Mouse (Mus musculus) midbrain, embryonic 13.5 days (tissue): Measurements from ENCODE around the gene Gng4. TPM values are rescaled to one million over a fixed set of nuclear protein-coding genes. Genes with fewer than 3 reads are reported as not detected.

ENCODE experiments used
- ATAC-seq: fragments of 200-750 bp; cut with Nextera tagmentation; 2 replicates; pipeline ENCODE4 v1.8.0; 2017; ENCODE audit warnings: mild to moderate bottlenecking, moderate TSS enrichment, moderate library complexity
- H3K27ac ChIP-seq: fragments of 300-500 bp; sonication (generic); 2 replicates; pipeline ENCODE4 v1.5.1; 2015; ENCODE audit warnings: inconsistent platforms, mild to moderate bottlenecking, moderate library complexity
- H3K27me3 ChIP-seq: fragments of 300-500 bp; sonication (generic); 2 replicates; pipeline ENCODE4 v1.6.1; 2015; ENCODE audit warnings: mild to moderate bottlenecking, inconsistent platforms
- H3K36me3 ChIP-seq: fragments of 300-500 bp; sonication (generic); 2 replicates; pipeline ENCODE4 v1.6.1; 2015; ENCODE audit warnings: mild to moderate bottlenecking, inconsistent platforms
- H3K4me1 ChIP-seq: fragments of 300-500 bp; sonication (generic); replicated peaks from 2 replicates; pipeline ENCODE4 v1.6.1; 2015; ENCODE audit warnings: inconsistent platforms
- H3K4me2 ChIP-seq: fragments of 300-500 bp; sonication (generic); replicated peaks from 2 replicates; pipeline ENCODE4 v1.6.1; 2015; ENCODE audit warnings: moderate library complexity, mild to moderate bottlenecking, inconsistent platforms
- H3K4me3 ChIP-seq: fragments of 300-500 bp; sonication (generic); replicated peaks from 2 replicates; pipeline ENCODE4 v1.5.1; 2015; ENCODE audit warnings: mild to moderate bottlenecking, inconsistent platforms
- H3K9ac ChIP-seq: fragments of 300-500 bp; sonication (generic); replicated peaks from 2 replicates; pipeline ENCODE4 v1.6.1; 2015; ENCODE audit warnings: mild to moderate bottlenecking, inconsistent platforms
- H3K9me3 ChIP-seq: fragments of 300-500 bp; sonication (generic); 2 replicates; pipeline ENCODE4 v1.6.1; 2016; ENCODE audit warnings: mild to moderate bottlenecking, inconsistent platforms
- WGBS: fragments of 180-500 bp; shearing (Covaris S2); methylation state at CpG from one replicate; pipeline ENCODE4 v1.1.7; 2015; 5-methylcytosine and 5-hydroxymethylcytosine counted together
- polyA plus RNA-seq: library from polyadenylated mRNA; unstranded; fragments of >200 nt; fragmentation: Nextera tagmentation; extraction: Ambion mirVana; gene quantifications from 2 replicates; pipeline ENCODE4 v1.2.1, GENCODE M21; 2015

Gng4 gene
- 14.3 and 15.3 TPM in 2 replicates for polyA plus RNA-seq

DNA sequence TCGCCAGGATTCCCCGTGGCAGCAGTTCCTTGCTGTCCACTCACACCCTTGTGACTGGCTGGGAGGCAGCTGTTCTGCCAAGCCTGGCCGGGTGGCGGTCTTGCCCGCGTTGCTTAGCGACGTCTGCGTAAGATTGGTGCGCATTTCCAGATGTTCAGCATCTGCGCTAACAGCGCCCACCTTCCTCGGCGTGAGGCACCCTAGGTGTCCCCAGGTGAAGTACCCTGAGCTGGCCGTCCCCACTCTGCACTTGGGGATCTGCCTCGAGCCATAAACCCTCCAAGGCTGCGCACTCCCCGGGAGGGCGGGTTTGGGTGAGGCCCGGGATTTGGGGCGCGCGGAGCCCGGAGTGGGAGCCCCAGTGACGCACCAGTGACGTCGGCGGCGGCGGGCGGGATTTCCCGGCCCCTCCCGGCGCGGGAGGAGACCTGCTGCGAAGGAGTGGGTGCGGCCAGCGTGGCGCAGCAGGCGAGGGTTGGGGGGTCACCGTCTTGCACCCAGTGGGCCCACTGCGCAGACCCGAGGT lies at the start of gene Gng4:
Gene Gng4, plus strand, starts transcription at position 166 of the 526 bp plus-strand sequence.
- ATAC-seq: peak; percentile 77
- Histone ChIP-seq H3K36me3 (no peaks in the 10 kb centered on the region), H3K4me1 (peaks cover 23% of the 10 kb centered on the region), H3K9me3 (no peaks in the 10 kb centered on the region), H3K4me3 (peak within 1 kb of the TSS; percentile 58), H3K27ac (no peak within 1 kb of the TSS), H3K9ac (peak within 1 kb of the TSS; percentile 69), H3K4me2 (peak within 1 kb of the TSS; percentile 87), H3K27me3 (peaks cover 48% of the 10 kb centered on the region)
- WGBS: under 1% methylated on average over 39 of the region's 43 CpGs

DNA sequence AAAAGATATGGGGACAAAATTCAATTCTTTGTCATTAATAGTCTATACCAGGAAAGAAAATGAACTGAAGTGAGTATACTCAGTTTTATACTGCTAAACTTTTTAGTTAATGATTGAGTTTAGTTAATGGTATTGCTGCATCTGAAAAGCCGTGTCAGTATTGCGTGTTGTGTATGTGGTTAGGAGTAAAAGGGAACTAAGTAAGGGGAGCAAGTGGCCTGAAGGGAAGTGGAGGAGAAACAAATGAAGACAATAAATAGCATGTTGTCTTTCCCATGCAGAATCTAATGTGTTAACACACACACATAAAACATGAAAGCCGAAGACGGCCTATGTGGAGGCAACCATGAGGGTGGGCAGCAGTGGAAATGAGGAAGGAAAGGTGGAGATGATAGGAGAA lies 44.6 kb upstream of the Gng4 start:
- Histone ChIP-seq H3K27ac (no peak overlapping the region), H3K4me1 (no peaks in the 10 kb centered on the region), H3K4me3 (no peak overlapping the region), H3K9me3 (no peaks in the 10 kb centered on the region), H3K4me2 (no peak overlapping the region), H3K9ac (no peak overlapping the region), H3K36me3 (peaks cover 18% of the 10 kb centered on the region; the same call in 1 of the 2 replicates), H3K27me3 (no peaks in the 10 kb centered on the region)
- no peak for ATAC-seq
- 96% methylated on average over 4 of the region's 4 CpGs for WGBS

DNA sequence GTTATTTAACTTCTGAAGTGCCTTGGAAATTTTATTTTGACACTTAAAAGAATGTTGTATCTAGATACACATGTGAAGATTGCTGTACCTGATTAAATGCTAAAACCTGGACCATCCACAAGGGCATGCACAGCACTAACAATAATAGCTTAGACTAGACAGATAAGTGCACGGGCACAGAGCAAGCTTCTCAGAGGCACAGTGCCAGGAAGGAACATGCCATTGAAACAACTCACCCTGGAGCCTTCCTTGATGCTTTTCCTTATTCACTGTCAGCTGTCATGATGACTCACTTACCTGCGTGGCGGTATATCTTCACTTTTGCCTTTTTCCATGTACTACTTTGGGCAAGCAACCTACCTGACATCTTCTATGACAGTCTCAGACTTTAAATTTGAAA lies 37.9 kb upstream of the Gng4 start:
- Histone ChIP-seq H3K4me3 (no peak overlapping the region), H3K4me2 (no peak overlapping the region), H3K36me3 (peaks cover 46% of the 10 kb centered on the region), H3K27me3 (no peaks in the 10 kb centered on the region), H3K4me1 (no peaks in the 10 kb centered on the region), H3K27ac (no peak overlapping the region), H3K9ac (no peak overlapping the region), H3K9me3 (no peaks in the 10 kb centered on the region)
- 91% methylated on average over 3 of the region's 3 CpGs for WGBS
- no peak for ATAC-seq

DNA sequence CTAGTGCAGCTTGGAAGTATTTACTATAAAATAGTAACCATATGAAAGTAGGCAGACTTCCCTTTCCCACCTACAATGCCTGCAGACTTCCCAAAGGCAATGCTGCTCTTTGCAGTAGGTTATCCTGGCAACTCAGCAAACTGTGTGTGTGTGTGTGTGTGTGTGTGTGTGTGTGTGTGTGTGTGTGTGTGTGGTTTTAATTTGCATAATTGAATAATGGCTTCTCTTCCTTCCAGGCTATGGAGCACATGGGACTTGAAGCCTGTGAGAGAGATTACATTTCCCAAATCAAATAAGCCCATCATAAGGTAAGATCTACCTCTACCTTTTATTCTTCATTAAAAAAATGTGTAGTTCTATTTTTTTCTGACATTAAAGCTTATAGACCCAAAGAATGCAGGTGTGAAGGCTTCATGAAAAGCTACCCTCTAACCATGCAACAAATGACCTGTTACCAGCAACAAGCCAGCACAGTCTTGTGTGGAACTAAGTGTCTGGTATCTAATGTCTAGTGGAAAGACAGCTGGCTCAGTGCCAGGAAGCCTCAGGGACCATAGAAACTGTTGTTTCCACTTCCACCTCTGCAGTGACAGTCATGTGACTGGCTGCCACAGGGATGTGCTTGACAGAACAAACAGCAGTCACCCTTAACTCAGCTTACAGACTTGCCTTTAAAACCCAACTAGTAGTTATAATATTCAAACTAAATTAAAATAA lies 7.9 kb upstream of the Gng4 start:
- Histone ChIP-seq H3K4me2 (no peak overlapping the region), H3K36me3 (peaks cover 7% of the 10 kb centered on the region), H3K9me3 (no peaks in the 10 kb centered on the region), H3K9ac (no peak overlapping the region), H3K4me1 (0 out of 2 replicates have a peak, but pooled peaks cover 6% of the 10 kb centered on the region), H3K27me3 (no peaks in the 10 kb centered on the region), H3K27ac (no peak overlapping the region), H3K4me3 (no peak overlapping the region)
- peak; percentile 80 for ATAC-seq

DNA sequence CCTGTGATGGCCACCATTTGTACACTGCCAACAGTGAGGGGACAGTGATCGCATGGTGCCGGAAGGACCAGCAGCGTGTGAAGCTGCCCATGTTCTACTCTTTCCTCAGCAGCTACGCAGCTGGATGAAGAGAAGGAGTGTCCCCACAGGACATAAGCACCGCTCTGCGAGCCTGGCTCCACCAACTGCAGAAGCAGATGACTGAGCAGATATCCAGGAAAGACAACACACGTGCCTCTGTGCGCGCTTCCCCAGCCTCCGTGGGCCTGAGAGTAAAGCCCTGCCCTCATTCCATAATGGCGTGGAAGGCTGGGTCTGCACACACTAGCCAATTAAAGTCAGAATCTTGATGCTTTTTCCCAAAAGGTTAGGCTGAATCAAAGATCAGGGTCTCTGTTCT lies 6.8 kb upstream of the Gng4 start:
- H3K27ac ChIP-seq: no peak overlapping the region
- H3K4me2 ChIP-seq: no peak overlapping the region
- no peak overlapping the region for H3K9ac ChIP-seq
- peaks cover 7% of the 10 kb centered on the region for H3K36me3 ChIP-seq
- 0 out of 2 replicates have a peak, but pooled peaks cover 7% of the 10 kb centered on the region for H3K27me3 ChIP-seq
- H3K4me1 ChIP-seq: 0 out of 2 replicates have a peak, but pooled peaks cover 6% of the 10 kb centered on the region
- no peak for ATAC-seq
- no peak overlapping the region for H3K4me3 ChIP-seq
- H3K9me3 ChIP-seq: no peaks in the 10 kb centered on the region
- 87% methylated on average over 11 of the region's 11 CpGs for WGBS

DNA sequence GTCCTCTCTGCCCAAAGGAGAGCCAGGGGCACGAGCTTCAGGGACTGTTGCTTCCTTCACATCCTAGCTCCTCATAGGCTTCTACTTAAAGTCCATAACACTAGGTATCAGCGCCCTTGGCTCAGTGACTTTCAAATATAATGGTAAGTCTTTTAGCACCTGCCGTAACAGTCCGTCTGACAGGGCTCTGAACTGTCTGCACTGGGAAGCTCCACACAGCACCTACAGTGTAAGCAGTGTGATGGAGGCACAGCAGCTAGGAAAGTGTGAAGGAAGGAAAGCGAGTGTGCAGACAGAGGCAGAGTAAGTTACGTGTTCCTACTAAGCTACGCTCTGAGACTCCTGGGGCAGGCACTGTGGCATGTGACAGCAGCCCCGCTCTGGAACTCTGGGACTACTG lies 6.2 kb upstream of the Gng4 start:
- peaks cover 7% of the 10 kb centered on the region for H3K36me3 ChIP-seq
- H3K27ac ChIP-seq: no peak overlapping the region
- no peak for ATAC-seq
- H3K9ac ChIP-seq: no peak overlapping the region
- 0 out of 2 replicates have a peak, but pooled peaks cover 6% of the 10 kb centered on the region for H3K4me1 ChIP-seq
- WGBS: 84% methylated on average over 8 of the region's 8 CpGs
- H3K9me3 ChIP-seq: no peaks in the 10 kb centered on the region
- H3K4me2 ChIP-seq: no peak overlapping the region
- no peak overlapping the region for H3K4me3 ChIP-seq
- H3K27me3 ChIP-seq: peaks cover 11% of the 10 kb centered on the region

DNA sequence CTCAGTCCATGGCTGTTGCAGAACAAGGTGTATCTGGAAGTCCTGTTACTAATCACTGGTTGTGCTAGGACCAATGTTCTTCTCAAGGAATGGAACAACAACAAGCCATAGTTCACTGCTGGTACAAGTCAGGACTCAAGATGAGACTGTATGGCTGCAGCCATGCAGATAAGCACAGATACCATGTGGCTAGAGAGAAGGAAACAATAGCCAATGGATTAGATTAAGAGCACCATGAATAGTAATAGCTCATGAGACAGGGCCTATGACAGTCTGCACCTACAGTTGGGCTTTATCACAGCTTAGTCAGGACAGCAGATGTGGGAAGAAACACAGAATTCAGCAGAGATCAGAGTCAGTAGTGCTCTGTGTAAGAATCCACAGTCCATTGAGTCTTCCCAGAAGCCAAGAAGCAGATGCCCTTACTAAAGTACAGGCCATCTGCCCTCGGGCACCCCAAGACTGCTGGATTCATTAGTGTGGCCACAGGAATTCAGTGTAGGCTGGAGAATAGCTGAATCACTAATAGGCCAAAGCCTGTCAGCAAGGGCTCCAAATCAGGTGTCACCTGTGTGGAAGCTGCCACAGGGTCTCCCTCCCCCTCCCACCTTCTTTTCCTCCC lies 4.9 kb upstream of the Gng4 start:
- H3K9me3 ChIP-seq: no peaks in the 10 kb centered on the region
- no peak overlapping the region for H3K4me3 ChIP-seq
- WGBS: 79% methylated on average over 1 of the region's 1 CpGs
- H3K27ac ChIP-seq: no peak overlapping the region
- no peak overlapping the region for H3K4me2 ChIP-seq
- H3K27me3 ChIP-seq: peaks cover 20% of the 10 kb centered on the region
- peaks cover 10% of the 10 kb centered on the region; the same call in 1 of the 2 replicates for H3K4me1 ChIP-seq
- no peak overlapping the region for H3K9ac ChIP-seq
- no peak for ATAC-seq
- H3K36me3 ChIP-seq: peaks cover 7% of the 10 kb centered on the region

DNA sequence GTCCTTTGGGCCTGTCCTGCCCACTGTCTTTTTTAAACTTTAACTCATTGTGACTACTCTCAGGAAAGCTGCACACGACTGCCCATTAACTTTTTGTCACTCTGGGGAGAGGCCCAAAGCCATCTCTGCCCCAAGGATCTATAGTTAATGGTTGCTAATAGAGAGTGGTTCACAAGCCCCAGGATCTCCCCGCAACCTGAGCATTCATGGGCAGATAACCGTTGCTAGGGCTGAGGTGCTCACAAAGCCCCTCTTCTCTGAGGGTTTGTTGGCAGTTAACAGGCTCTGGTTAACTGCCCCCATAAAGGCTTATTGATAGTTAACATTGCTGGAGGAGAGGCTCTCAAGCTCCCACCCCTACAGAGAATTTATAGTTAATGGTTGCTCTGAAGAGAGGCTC lies 3.6 kb upstream of the Gng4 start:
- ATAC-seq: no peak
- Histone ChIP-seq H3K4me3 (no peak overlapping the region), H3K9me3 (no peaks in the 10 kb centered on the region), H3K4me2 (no peak overlapping the region), H3K27ac (no peak overlapping the region), H3K4me1 (peaks cover 23% of the 10 kb centered on the region), H3K9ac (no peak overlapping the region), H3K36me3 (peaks cover 7% of the 10 kb centered on the region), H3K27me3 (peaks cover 33% of the 10 kb centered on the region)
- WGBS: 81% methylated on average over 3 of the region's 3 CpGs

DNA sequence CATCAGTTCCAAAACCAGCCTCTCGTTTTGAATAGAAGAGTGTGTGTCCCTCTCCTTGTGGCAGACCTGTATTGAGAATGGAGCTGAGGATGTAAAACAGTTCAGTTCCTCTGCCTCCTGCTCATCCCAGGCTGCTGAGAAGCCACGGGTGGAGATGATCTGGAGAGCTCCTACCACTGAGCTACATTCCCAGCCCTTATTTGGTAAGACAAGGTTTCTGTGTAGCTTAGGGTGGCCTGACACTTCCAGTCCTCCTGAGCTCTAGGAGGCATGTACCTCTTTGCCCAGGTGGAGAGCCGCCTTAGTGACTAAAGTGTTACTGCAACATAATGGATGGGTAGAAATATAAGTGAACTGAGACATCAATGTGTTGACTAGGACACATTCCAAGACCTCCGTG lies 2.8 kb upstream of the Gng4 start:
- Histone ChIP-seq H3K9me3 (no peaks in the 10 kb centered on the region), H3K36me3 (peaks cover 7% of the 10 kb centered on the region), H3K9ac (no peak overlapping the region), H3K4me2 (no peak overlapping the region), H3K4me3 (no peak overlapping the region), H3K27ac (no peak overlapping the region), H3K27me3 (peaks cover 41% of the 10 kb centered on the region), H3K4me1 (peaks cover 28% of the 10 kb centered on the region)
- 74% methylated on average over 4 of the region's 4 CpGs for WGBS
- ATAC-seq: no peak

DNA sequence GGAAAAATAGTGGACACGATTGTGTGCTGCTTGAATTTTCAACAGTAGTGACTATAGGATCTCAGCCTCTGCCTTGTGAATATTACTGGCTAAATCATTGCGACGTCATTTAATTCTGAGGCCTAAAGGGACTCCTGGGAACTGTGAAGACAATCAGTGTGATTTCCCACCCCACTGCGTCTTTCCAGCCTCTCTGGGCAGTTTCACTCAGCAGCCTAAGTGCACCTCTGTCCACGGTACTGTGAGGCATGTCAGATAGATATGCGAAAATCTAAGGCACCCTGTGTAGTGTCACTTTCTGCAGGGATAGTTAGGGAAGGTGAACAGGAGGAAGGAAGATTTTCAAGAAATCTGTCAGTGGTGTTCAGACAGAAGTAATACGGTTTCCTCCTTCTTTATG lies 563 bp upstream of the Gng4 start:
- Histone ChIP-seq H3K27ac (no peak overlapping the region), H3K4me3 (peak overlapping the region; percentile 58; the same call in 1 of the 2 replicates), H3K4me2 (peak overlapping the region; percentile 87), H3K27me3 (peaks cover 48% of the 10 kb centered on the region), H3K9me3 (no peaks in the 10 kb centered on the region), H3K9ac (no peak overlapping the region), H3K36me3 (no peaks in the 10 kb centered on the region), H3K4me1 (peaks cover 25% of the 10 kb centered on the region)
- no peak for ATAC-seq
- 51% methylated on average over 7 of the region's 7 CpGs for WGBS

DNA sequence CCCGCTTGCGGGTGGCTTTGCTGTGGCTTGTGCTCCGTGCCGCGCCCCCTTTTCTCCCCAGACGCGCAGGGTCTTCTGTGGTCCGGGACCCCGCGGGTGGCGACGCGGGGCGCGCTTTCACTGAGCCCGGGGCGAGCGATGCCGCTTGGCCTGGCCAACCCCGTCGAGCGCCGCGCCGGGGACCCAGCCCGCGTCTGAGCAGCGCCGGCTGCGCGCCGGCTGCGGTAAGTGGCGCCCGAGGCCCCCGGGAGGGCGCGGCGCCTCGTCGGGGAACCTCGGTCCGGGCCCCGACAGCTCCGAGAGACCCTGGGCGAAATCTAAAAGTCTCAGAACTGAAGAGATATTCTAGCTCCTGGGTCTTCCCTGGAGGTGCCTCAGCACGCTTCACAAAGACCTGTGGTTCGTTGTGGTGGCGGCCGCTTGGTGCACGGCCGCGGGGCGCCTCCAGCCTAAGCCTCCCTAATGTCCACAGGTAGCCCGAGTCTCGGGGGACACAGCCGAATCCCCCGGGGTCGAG lies 619 bp downstream of the Gng4 start:
- Histone ChIP-seq H3K4me1 (peaks cover 23% of the 10 kb centered on the region), H3K36me3 (no peaks in the 10 kb centered on the region), H3K9ac (peak overlapping the region; percentile 69), H3K4me2 (peak overlapping the region; percentile 87), H3K9me3 (no peaks in the 10 kb centered on the region), H3K27ac (no peak overlapping the region), H3K27me3 (peaks cover 48% of the 10 kb centered on the region), H3K4me3 (peak overlapping the region; percentile 58)
- under 1% methylated on average over 59 of the region's 59 CpGs for WGBS
- ATAC-seq: peak; percentile 85
